Mouse (Mus musculus): ENCODE measurements around the gene Dnase1l3.

The Dnase1l3 gene

GRCm38 (mm10) chr14:7978183-7978582 lies 16.2 kb downstream of the Dnase1l3 start:
- DNase-seq (ENCODE audit: low spot score in 2 of 2), result no peak

- DNase-seq (ENCODE audit: low spot score in 2 of 2), result no peak
Measured at GRCm38 (mm10) chr14:7977471-7977870, 16.9 kb downstream of the Dnase1l3 start.

- DNase-seq (ENCODE audit: low spot score in 2 of 2), result no peak
Measured at GRCm38 (mm10) chr14:7975177-7975576, 19.2 kb downstream of the Dnase1l3 start.

GRCm38 (mm10) chr14:7974643-7975042 lies 19.7 kb downstream of the Dnase1l3 start:
- no peak for DNase-seq (ENCODE audit: low spot score in 2 of 2)

GRCm38 (mm10) chr14:7971889-7972493 lies 22.4 kb downstream of the Dnase1l3 start:
- no peak for DNase-seq (ENCODE audit: low spot score in 2 of 2)

GRCm38 (mm10) chr14:7964219-7964889 lies 30.0 kb downstream of the Dnase1l3 start:
- DNase-seq (ENCODE audit: low spot score in 2 of 2), result peak in 1 of 2 experiments; percentile 74

- DNase-seq (ENCODE audit: low spot score in 2 of 2), result no peak
Measured at GRCm38 (mm10) chr14:7963160-7963559, 31.2 kb downstream of the Dnase1l3 start.

- DNase-seq (ENCODE audit: low spot score in 2 of 2), result no peak
Measured at GRCm38 (mm10) chr14:7962626-7963025, 31.7 kb downstream of the Dnase1l3 start.

GRCm38 (mm10) chr14:7961714-7962113 lies 32.7 kb downstream of the Dnase1l3 start:
- DNase-seq (ENCODE audit: low spot score in 2 of 2), result no peak

- peak in 1 of 2 experiments; percentile 50 for DNase-seq (ENCODE audit: low spot score in 2 of 2)
Measured at GRCm38 (mm10) chr14:7960616-7961015, 33.8 kb downstream of the Dnase1l3 start.

- no peak for DNase-seq (ENCODE audit: low spot score in 2 of 2)
Measured at GRCm38 (mm10) chr14:7957049-7957448, 37.3 kb downstream of the Dnase1l3 start, which contains the start of gene Gm45521. Gm45521 (plus strand) TSS chr14:7957288.

GRCm38 (mm10) chr14:7956427-7956826 lies 37.9 kb downstream of the Dnase1l3 start:
- DNase-seq (ENCODE audit: low spot score in 2 of 2), result no peak

- DNase-seq (ENCODE audit: low spot score in 2 of 2), result no peak
Measured at GRCm38 (mm10) chr14:7954071-7954471, 40.3 kb downstream of the Dnase1l3 start.

- DNase-seq (ENCODE audit: low spot score in 2 of 2), result no peak
Measured at GRCm38 (mm10) chr14:7952610-7953254, 41.6 kb downstream of the Dnase1l3 start.

GRCm38 (mm10) chr14:7951234-7951633 lies 43.1 kb downstream of the Dnase1l3 start:
- no peak for DNase-seq (ENCODE audit: low spot score in 2 of 2)

- DNase-seq (ENCODE audit: low spot score in 2 of 2), result no peak
Measured at GRCm38 (mm10) chr14:7945261-7945660, 49.1 kb downstream of the Dnase1l3 start.

GRCm38 (mm10) chr14:7944349-7945039 lies 49.9 kb downstream of the Dnase1l3 start:
- no peak for DNase-seq (ENCODE audit: low spot score in 2 of 2)

- no peak for DNase-seq (ENCODE audit: low spot score in 2 of 2)
Measured at GRCm38 (mm10) chr14:7943801-7944135, 50.6 kb downstream of the Dnase1l3 start.

- DNase-seq (ENCODE audit: low spot score in 2 of 2), result peak in 1 of 2 experiments; percentile 58
Measured at GRCm38 (mm10) chr14:7943101-7943800, 51.1 kb downstream of the Dnase1l3 start.

- no peak for DNase-seq (ENCODE audit: low spot score in 2 of 2)
Measured at GRCm38 (mm10) chr14:7941413-7941812, 53.0 kb downstream of the Dnase1l3 start.

Data from cerebellum, postnatal 4 days (tissue).